Mouse (Mus musculus): ENCODE measurements around the gene Sf3b5. TPM values are rescaled to one million over a fixed set of nuclear protein-coding genes. Genes with fewer than 3 reads are reported as not detected.

Sf3b5 gene
- polyA plus RNA-seq, 1 experiment from 2014 or later, result 37.9 TPM

- no peak for DNase-seq (ENCODE audit: low spot score)
- H3K4me2 ChIP-seq (ENCODE audit: low read depth, low read length, severe bottlenecking), result no peak overlapping the region
- H3K27me3 ChIP-seq (ENCODE audit: control insufficient read depth, insufficient read depth, low read length), result no peaks in the 10 kb centered on the region
- no peak overlapping the region for H3K9ac ChIP-seq (ENCODE audit: low read length)
- no peaks in the 10 kb centered on the region for H3K36me3 ChIP-seq (ENCODE audit: control insufficient read depth, insufficient read depth, low read length)
- no peak overlapping the region for H3K27ac ChIP-seq (ENCODE audit: low read depth, low read length)
- no peak for ATAC-seq (replicated peaks; ENCODE audit: low FRiP score)
- no peaks in the 10 kb centered on the region for H3K9me3 ChIP-seq (ENCODE audit: control insufficient read depth, low read length)
- H3K4me1 ChIP-seq (replicated peaks; ENCODE audit: control insufficient read depth, insufficient read depth, low read length), result no peaks in the 10 kb centered on the region
- H3K4me3 ChIP-seq (ENCODE audit: low read depth, low read length), result no peak overlapping the region
- 91% methylated on average over 6 of the region's 6 CpGs for WGBS
Observed at GRCm38 (mm10) chr10:12974572-12974971, 30.6 kb upstream of the Sf3b5 start.

GRCm38 (mm10) chr10:12975461-12975860 is 29.7 kb upstream of the Sf3b5 start:
- no peak overlapping the region for H3K27ac ChIP-seq (ENCODE audit: low read depth, low read length)
- WGBS, result 92% methylated on average over 3 of the region's 3 CpGs
- H3K4me1 ChIP-seq (replicated peaks; ENCODE audit: control insufficient read depth, insufficient read depth, low read length), result no peaks in the 10 kb centered on the region
- H3K9me3 ChIP-seq (ENCODE audit: control insufficient read depth, low read length), result no peaks in the 10 kb centered on the region
- no peak overlapping the region for H3K4me2 ChIP-seq (ENCODE audit: low read depth, low read length, severe bottlenecking)
- H3K4me3 ChIP-seq (ENCODE audit: low read depth, low read length), result no peak overlapping the region
- DNase-seq (ENCODE audit: low spot score) (no peak), ATAC-seq (replicated peaks; ENCODE audit: low FRiP score) (no peak)
- H3K36me3 ChIP-seq (ENCODE audit: control insufficient read depth, insufficient read depth, low read length), result no peaks in the 10 kb centered on the region
- H3K9ac ChIP-seq (ENCODE audit: low read length), result no peak overlapping the region
- H3K27me3 ChIP-seq (ENCODE audit: control insufficient read depth, insufficient read depth, low read length), result no peaks in the 10 kb centered on the region

- H3K27ac ChIP-seq (ENCODE audit: low read depth, low read length), result no peak overlapping the region
- H3K36me3 ChIP-seq (ENCODE audit: control insufficient read depth, insufficient read depth, low read length), result no peaks in the 10 kb centered on the region
- H3K4me3 ChIP-seq (ENCODE audit: low read depth, low read length), result no peak overlapping the region
- H3K9me3 ChIP-seq (ENCODE audit: control insufficient read depth, low read length), result no peaks in the 10 kb centered on the region
- no peaks in the 10 kb centered on the region for H3K4me1 ChIP-seq (replicated peaks; ENCODE audit: control insufficient read depth, insufficient read depth, low read length)
- H3K9ac ChIP-seq (ENCODE audit: low read length), result no peak overlapping the region
- WGBS, result 88% methylated on average over 7 of the region's 7 CpGs
- ATAC-seq (replicated peaks; ENCODE audit: low FRiP score) (no peak), DNase-seq (ENCODE audit: low spot score) (no peak)
- H3K27me3 ChIP-seq (ENCODE audit: control insufficient read depth, insufficient read depth, low read length), result no peaks in the 10 kb centered on the region
- no peak overlapping the region for H3K4me2 ChIP-seq (ENCODE audit: low read depth, low read length, severe bottlenecking)
Observed at GRCm38 (mm10) chr10:12975957-12976356, 29.2 kb upstream of the Sf3b5 start.

- ATAC-seq (replicated peaks; ENCODE audit: low FRiP score), result no peak
- H3K4me1 ChIP-seq (replicated peaks; ENCODE audit: control insufficient read depth, insufficient read depth, low read length), result no peaks in the 10 kb centered on the region
- H3K27ac ChIP-seq (ENCODE audit: low read depth, low read length), result no peak overlapping the region
- WGBS, result 95% methylated on average over 7 of the region's 7 CpGs
- no peaks in the 10 kb centered on the region for H3K36me3 ChIP-seq (ENCODE audit: control insufficient read depth, insufficient read depth, low read length)
- no peak for DNase-seq (ENCODE audit: low spot score)
- H3K9ac ChIP-seq (ENCODE audit: low read length), result no peak overlapping the region
- H3K9me3 ChIP-seq (ENCODE audit: control insufficient read depth, low read length), result no peaks in the 10 kb centered on the region
- no peaks in the 10 kb centered on the region for H3K27me3 ChIP-seq (ENCODE audit: control insufficient read depth, insufficient read depth, low read length)
- H3K4me2 ChIP-seq (ENCODE audit: low read depth, low read length, severe bottlenecking), result no peak overlapping the region
- no peak overlapping the region for H3K4me3 ChIP-seq (ENCODE audit: low read depth, low read length)
Observed at GRCm38 (mm10) chr10:12976552-12976951, 28.6 kb upstream of the Sf3b5 start.

DNA sequence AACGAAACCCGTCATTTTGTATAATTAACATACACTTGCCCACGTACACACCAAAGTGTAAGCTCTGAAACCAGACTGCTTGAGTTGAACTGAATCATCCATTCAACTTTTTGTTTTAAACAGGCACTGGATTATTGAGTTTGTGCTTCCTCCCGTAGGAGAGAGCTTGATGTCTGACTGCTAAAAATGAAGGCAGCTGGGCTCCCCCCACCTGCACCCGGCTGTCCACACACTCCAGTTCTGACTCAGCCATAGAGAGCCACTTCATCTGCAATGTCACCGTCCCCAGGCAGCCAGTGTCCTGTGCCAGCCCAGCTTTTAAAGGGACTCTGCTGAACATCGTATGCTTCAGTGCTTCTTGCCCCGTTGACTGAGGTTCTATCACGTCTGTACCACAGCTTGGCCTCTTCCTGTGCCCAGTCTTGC is 27.3 kb upstream of the Sf3b5 start:
- ATAC-seq (replicated peaks; ENCODE audit: low FRiP score), result no peak
- Histone ChIP-seq H3K4me1 (replicated peaks; ENCODE audit: control insufficient read depth, insufficient read depth, low read length) (no peaks in the 10 kb centered on the region), H3K27me3 (ENCODE audit: control insufficient read depth, insufficient read depth, low read length) (no peaks in the 10 kb centered on the region), H3K9ac (ENCODE audit: low read length) (no peak overlapping the region), H3K27ac (ENCODE audit: low read depth, low read length) (no peak overlapping the region), H3K4me2 (ENCODE audit: low read depth, low read length, severe bottlenecking) (no peak overlapping the region), H3K4me3 (ENCODE audit: low read depth, low read length) (no peak overlapping the region), H3K36me3 (ENCODE audit: control insufficient read depth, insufficient read depth, low read length) (no peaks in the 10 kb centered on the region), H3K9me3 (ENCODE audit: control insufficient read depth, low read length) (no peaks in the 10 kb centered on the region)
- WGBS, result 78% methylated on average over 9 of the region's 9 CpGs
- no peak for DNase-seq (ENCODE audit: low spot score)

DNA sequence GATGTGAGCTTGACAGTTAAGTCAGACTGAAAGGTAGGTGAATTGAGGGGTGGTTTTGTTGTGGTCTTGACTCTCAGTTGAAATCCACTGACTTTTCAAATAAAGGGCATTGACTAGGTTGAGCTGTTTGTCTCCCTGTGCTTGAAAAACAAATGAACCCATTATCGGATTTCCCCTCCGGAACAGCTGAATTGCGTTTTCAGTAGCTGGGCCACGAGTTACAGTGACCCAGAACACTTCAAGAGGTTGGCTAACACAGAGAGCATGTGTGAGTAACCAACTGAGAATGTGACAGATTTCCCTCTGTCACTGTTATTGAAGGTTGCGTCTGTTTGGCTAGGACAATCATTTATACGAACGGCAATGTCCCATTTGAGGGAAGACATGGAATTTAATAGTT is 24.1 kb upstream of the Sf3b5 start:
- no peak for ATAC-seq (replicated peaks; ENCODE audit: low FRiP score)
- Histone ChIP-seq H3K4me3 (ENCODE audit: low read depth, low read length) (no peak overlapping the region), H3K4me1 (replicated peaks; ENCODE audit: control insufficient read depth, insufficient read depth, low read length) (no peaks in the 10 kb centered on the region), H3K36me3 (ENCODE audit: control insufficient read depth, insufficient read depth, low read length) (no peaks in the 10 kb centered on the region), H3K4me2 (ENCODE audit: low read depth, low read length, severe bottlenecking) (no peak overlapping the region), H3K27me3 (ENCODE audit: control insufficient read depth, insufficient read depth, low read length) (no peaks in the 10 kb centered on the region), H3K9me3 (ENCODE audit: control insufficient read depth, low read length) (no peaks in the 10 kb centered on the region), H3K9ac (ENCODE audit: low read length) (no peak overlapping the region), H3K27ac (ENCODE audit: low read depth, low read length) (no peak overlapping the region)
- 75% methylated on average over 7 of the region's 7 CpGs for WGBS
- DNase-seq (ENCODE audit: low spot score), result no peak

DNA sequence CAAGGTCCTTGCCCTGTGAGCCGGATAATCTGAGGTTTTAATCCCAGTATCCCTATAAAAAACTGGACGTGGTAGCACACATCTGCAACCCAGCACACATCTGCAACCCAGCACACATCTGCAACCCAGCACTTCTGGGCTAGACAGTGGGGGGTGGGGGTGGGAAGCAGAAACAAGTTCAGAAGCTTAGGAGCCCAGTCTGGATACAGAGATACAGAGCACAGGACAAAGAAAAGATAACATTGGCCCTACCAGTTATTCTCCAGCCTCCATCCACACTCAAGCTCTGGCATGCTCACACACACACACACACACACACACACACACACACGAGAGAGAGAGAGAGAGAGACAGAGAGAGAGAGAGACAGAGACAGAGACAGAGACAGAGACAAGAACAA is 21.6 kb upstream of the Sf3b5 start:
- H3K27ac ChIP-seq (ENCODE audit: low read depth, low read length), result no peak overlapping the region
- H3K9me3 ChIP-seq (ENCODE audit: control insufficient read depth, low read length), result no peaks in the 10 kb centered on the region
- no peaks in the 10 kb centered on the region; the same call in 1 of the 2 replicates for H3K4me1 ChIP-seq (replicated peaks; ENCODE audit: control insufficient read depth, insufficient read depth, low read length)
- WGBS, result 71% methylated on average over 3 of the region's 3 CpGs
- ATAC-seq (replicated peaks; ENCODE audit: low FRiP score), result no peak
- H3K27me3 ChIP-seq (ENCODE audit: control insufficient read depth, insufficient read depth, low read length), result no peaks in the 10 kb centered on the region
- H3K4me2 ChIP-seq (ENCODE audit: low read depth, low read length, severe bottlenecking), result no peak overlapping the region
- DNase-seq (ENCODE audit: low spot score), result no peak
- no peak overlapping the region for H3K4me3 ChIP-seq (ENCODE audit: low read depth, low read length)
- no peak overlapping the region for H3K9ac ChIP-seq (ENCODE audit: low read length)
- H3K36me3 ChIP-seq (ENCODE audit: control insufficient read depth, insufficient read depth, low read length), result no peaks in the 10 kb centered on the region

DNA sequence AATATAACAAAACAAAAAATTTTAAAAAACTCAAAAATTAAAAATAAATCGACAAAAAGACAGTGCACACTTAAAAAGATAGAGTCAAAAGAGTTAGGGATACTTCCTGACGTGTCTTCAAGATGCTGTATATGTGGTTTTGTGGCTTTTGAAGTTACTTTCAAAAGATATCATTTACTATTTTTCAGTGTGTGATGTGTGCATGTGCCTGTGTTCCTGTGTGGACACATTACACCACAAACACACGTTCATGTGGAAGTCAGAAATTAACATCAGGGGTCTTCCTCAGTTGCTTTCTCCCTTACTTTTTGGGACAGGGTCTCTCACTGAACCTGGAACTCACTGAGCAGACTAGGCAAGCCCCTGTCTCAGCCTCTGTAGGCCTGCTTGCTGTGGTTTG is 20.1 kb upstream of the Sf3b5 start:
- Histone ChIP-seq H3K9me3 (ENCODE audit: control insufficient read depth, low read length) (no peaks in the 10 kb centered on the region), H3K9ac (ENCODE audit: low read length) (no peak overlapping the region), H3K27me3 (ENCODE audit: control insufficient read depth, insufficient read depth, low read length) (no peaks in the 10 kb centered on the region), H3K4me2 (ENCODE audit: low read depth, low read length, severe bottlenecking) (no peak overlapping the region), H3K27ac (ENCODE audit: low read depth, low read length) (no peak overlapping the region), H3K36me3 (ENCODE audit: control insufficient read depth, insufficient read depth, low read length) (no peaks in the 10 kb centered on the region), H3K4me1 (replicated peaks; ENCODE audit: control insufficient read depth, insufficient read depth, low read length) (no peaks in the 10 kb centered on the region; the same call in 1 of the 2 replicates), H3K4me3 (ENCODE audit: low read depth, low read length) (no peak overlapping the region)
- 82% methylated on average over 3 of the region's 3 CpGs for WGBS
- DNase-seq (ENCODE audit: low spot score), result no peak
- ATAC-seq (replicated peaks; ENCODE audit: low FRiP score), result no peak

DNA sequence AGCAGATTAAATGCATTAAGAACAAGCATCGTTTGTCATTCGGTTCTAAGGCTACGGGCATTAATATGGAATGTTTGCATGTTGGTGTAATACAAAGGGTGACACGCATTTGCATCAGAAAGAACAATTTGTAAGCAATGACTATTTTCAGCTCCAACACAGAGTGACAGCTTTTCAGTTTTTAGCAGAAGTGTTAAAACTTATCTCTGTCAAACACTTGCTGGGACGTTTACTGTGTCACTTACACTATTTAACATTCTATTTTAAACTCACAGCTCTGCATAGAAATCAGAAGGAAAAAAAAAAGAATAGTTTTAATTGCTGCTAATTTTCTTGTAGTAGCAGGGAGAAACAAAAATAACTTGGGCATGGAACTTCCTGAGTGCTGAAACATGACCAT is 18.7 kb upstream of the Sf3b5 start:
- WGBS, result 69% methylated on average over 5 of the region's 5 CpGs
- no peak for DNase-seq (ENCODE audit: low spot score)
- H3K4me1 ChIP-seq (replicated peaks; ENCODE audit: control insufficient read depth, insufficient read depth, low read length), result no peaks in the 10 kb centered on the region; the same call in 1 of the 2 replicates
- no peak overlapping the region for H3K4me3 ChIP-seq (ENCODE audit: low read depth, low read length)
- ATAC-seq (replicated peaks; ENCODE audit: low FRiP score), result no peak
- no peaks in the 10 kb centered on the region for H3K9me3 ChIP-seq (ENCODE audit: control insufficient read depth, low read length)
- no peak overlapping the region for H3K27ac ChIP-seq (ENCODE audit: low read depth, low read length)
- no peak overlapping the region for H3K4me2 ChIP-seq (ENCODE audit: low read depth, low read length, severe bottlenecking)
- no peaks in the 10 kb centered on the region for H3K27me3 ChIP-seq (ENCODE audit: control insufficient read depth, insufficient read depth, low read length)
- no peak overlapping the region for H3K9ac ChIP-seq (ENCODE audit: low read length)
- H3K36me3 ChIP-seq (ENCODE audit: control insufficient read depth, insufficient read depth, low read length), result no peaks in the 10 kb centered on the region

All from forebrain, embryonic 11.5 days (tissue).